Mouse (Mus musculus) G1E (cell line): ENCODE results near the gene Smim15.

Source experiments
- CTCF ChIP-seq: IDR thresholded peaks from 2 replicates; pipeline ENCODE4 v1.5.1; 2012; ENCODE audit warnings: low read depth, low read length, inconsistent platforms, mixed read lengths
- POLR2AphosphoS5 ChIP-seq: IDR thresholded peaks from 2 replicates; pipeline ENCODE4 v1.6.1; 2012; ENCODE audit warnings: low read depth, low read length, inconsistent platforms; ENCODE audit not compliant: insufficient replicate concordance
- TAL1 ChIP-seq: conservative IDR thresholded peaks from 2 replicates; pipeline ENCODE4 v1.6.1; 2012; ENCODE audit warnings: low read depth, low read length, inconsistent platforms, mixed read lengths

GRCm38 (mm10) chr13:108013110-108013509 lies 31.1 kb upstream of the Smim15 start:
- TF ChIP-seq CTCF (no peak), TAL1 (no peak), POLR2AphosphoS5 (no peak)
